Mouse (Mus musculus) frontal cortex, postnatal 10 days (tissue): Measurements from ENCODE around the gene Slc7a11.

Experiments used
- DNase-seq, 2 experiments: peaks; one replicate each; pipeline ENCODE4 v3.0.0; 2022; ENCODE audit warnings: low spot score in 2 of 2, mixed read lengths in 1 of 2

Slc7a11 gene

GRCm38 (mm10) chr3:50405915-50406314, 37.5 kb downstream of the Slc7a11 start:
- no peak for DNase-seq

DNA sequence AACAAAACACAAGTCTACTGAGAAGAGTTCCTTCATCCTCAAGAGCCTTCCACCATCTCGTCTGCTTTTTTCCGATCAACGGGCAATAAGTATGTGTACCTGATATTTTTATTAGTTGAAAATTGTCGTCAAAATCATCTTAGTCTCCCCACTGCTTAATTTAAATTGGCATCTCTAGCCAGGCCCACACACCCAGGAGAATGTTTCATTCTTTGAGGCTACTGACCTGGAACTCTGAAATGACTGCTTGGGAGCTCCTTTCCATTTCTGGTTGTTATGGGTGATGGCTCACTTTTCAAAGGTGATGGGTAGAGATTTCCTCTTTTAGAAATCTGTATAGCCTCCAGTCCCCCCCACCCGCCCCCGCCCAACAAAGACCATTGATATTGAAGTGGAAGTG, 54.6 kb downstream of the Slc7a11 start:
- DNase-seq: no peak

DNA sequence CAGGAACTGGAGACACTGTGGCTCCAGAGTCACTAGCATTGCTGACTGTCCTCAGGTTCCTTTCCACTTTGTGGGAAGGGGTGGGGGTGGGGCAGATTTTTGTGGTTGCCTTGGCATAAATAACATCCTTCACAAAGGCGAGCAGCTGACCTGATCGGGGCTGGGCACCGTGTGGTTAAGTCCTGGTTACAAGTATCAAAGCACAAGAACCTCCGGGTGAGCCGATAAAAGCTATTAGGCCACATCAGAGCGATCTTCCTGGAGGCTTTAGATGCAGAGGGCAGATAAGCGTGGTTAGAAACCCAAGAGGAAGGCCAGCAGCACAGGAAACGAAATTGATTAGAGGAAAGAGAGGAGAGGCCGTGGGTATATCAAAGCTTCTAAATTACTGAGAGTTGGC, 55.1 kb downstream of the Slc7a11 start:
- no peak for DNase-seq

DNA sequence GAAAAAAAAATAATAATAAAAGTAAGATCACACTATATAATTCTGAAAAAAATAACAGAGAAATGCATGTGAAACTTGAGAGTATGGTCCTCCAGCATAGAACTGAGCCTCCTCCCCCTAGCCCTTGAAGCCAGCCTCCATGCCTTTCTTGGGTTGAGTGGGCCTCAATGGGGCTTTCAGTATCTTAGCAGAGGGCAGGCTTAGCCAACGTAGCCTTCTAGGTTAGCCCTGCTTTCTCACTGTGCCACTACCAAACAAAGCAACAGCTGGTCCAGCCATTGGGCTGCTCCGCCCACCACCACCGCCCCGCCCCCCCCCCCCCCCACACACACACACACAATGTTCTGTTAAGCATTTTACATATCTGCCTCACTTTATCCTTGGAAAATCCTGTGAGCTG, 56.1 kb downstream of the Slc7a11 start:
- DNase-seq: no peak

DNA sequence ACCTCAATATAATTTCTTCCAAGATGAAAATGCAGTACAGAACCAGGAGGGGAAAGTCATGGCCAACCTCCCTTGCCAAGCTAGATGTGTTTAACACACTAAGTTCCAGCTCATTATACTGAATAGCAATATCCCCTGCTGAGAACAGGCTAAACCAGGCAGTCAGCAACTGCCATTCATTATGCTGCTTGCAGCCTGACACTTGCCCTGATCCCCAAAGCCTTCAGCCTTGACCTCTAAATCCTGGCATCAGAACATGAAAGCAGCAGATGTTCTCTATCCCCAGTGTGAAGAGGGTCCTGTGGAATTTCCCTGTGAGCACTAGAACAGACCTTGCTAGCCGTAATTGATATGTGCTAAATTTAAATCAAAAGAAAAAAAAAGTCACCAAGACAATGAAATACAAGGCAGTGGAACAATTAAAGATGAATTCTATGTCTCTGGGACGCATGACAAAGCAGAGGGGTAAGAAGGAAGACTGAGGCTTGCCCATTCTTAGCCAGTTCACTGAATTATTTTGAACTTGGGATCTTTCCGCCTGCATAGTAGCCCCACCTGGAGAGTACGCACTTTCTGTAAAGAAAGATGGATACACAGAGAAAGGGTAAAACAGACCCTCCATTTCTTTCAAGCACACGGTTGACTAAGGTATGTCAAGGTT, 56.7 kb downstream of the Slc7a11 start:
- no peak for DNase-seq

DNA sequence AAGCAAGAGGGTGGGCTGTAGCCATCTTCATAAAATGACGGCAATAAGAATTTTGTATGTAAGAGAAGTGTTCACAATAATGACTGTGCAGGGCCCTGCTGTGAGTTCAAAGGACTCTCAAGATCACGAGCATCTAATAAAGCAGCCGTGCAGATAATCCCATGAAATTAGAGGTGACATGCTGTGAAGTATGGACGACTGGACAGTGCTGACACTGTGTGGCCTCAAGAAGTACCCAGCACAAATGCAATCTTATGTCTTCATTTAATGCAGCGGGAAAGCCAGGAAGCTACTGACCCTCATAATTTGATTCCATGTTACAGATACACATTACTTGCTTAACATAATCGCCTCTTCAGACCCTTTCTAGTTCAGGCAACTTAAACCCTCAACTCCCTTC, 57.3 kb downstream of the Slc7a11 start:
- no peak for DNase-seq

GRCm38 (mm10) chr3:50382729-50383128, 60.7 kb downstream of the Slc7a11 start:
- DNase-seq: no peak

DNA sequence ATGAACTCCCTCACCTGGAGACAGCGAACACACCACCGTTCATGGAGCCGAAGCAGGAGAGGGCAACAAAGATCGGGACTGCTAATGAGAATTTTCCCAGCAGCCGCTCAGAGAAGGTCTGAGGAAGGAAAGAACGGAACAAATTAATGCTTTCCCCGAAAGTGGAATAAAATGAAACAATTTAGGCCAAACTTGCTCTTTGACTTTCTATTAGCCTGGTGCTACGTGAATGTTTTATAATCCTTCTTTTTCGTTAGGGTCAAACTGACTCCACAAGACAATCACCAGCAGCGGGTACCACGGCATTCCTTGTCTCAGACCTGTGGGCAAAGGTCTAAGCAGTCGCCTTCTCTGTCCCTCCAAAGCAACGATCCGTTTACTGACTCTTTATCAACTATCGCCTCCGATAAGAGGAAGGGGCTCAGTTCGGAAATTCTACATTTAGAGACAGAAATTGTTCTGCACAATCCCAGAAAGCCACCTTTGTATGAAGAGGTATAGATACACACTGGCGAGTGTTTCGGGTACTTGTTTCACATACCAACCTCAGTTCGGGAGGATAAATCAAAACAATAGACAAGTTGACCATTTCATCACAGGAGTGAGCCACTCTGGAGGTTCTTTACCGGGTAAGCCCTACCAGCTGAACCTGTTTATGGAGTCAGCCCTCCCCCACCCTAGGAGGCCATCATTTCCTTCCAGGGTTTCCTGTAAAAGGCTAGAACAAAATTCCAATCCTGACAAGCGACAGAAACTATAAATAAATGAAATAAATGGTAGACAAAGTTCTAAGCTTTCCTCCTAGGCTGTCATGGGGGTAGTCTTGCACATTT, 61.3 kb downstream of the Slc7a11 start:
- no peak for DNase-seq

- DNase-seq: peak; percentile 54 to 88
Observed at GRCm38 (mm10) chr3:50381160-50381860, 62.1 kb downstream of the Slc7a11 start.

DNA sequence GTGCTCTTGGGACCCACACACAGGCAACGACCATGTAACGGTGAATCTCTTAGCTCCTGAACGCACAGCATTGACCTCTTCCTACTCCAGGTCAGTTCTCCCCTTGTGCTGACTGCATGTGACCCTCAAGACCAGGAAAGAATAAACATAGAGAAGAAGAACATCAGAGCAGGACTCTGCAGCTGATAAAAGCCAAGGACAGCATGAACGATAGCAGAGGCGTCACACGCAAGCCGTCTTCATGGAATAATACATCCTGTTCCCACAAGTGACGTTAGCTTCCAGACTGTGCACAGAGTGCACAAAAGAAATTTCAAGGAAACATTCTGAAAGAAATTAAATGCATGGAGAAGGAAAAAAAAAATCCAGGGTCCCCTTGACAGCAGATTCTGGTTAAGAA, 63.5 kb downstream of the Slc7a11 start:
- no peak for DNase-seq

DNA sequence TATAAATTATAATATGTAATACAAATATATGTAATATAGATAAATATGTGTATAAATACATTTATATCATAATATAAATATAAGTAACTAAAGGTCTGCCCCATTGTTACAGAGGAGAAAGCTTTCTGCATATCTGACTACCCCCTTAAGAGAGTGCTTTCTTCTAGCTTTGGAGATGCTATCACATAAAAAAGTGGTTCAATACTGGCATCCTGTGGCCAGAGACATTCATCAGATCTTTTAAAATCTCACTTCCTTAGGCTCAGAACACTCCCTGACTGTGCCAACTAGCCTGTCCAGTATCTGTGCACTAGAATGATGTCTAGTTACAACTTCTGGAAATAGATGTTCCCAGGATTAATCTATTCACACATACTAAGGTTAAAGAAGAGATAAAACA, 67.9 kb downstream of the Slc7a11 start:
- no peak for DNase-seq

- no peak for DNase-seq
Observed at GRCm38 (mm10) chr3:50369791-50370190, 73.6 kb downstream of the Slc7a11 start.

GRCm38 (mm10) chr3:50367175-50367574, 76.2 kb downstream of the Slc7a11 start:
- DNase-seq: no peak

DNA sequence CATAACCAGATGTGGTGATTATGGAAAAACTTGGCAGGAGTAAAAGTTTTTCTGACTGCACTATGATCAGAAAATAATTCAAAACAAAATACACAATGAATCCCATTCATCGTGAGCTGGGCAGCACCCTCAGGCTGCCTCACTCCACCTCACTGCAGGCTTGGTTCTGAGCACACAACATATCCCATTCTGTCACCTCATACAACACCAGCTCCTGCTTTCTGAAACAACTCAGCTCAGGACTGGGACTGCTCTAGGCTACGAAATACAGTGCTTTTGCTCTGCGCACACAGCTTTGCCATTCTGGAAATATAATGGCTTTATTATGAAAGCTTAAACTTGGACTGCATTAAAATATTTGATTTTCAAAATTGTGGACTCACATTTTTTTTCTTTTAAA, 79.8 kb downstream of the Slc7a11 start:
- no peak for DNase-seq

DNA sequence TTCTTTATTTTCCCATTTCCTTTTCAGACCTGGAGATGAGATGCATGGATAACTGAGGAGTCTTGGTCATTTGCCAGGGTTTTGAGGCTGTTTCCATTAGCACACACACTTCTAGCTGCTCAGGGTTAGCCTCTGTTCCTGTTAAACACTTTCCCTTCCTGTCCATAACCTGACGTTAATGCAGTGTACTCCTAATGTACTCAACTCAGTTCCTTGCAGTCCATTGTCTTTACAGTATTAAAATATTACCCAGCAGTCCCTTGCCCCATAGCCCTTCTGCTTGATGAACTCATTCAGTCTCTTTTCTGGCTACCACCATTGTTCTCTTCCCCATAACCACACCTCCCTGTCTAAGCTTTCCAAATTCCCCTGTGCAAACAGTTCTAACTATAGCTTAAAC, 96.3 kb downstream of the Slc7a11 start:
- no peak for DNase-seq

DNA sequence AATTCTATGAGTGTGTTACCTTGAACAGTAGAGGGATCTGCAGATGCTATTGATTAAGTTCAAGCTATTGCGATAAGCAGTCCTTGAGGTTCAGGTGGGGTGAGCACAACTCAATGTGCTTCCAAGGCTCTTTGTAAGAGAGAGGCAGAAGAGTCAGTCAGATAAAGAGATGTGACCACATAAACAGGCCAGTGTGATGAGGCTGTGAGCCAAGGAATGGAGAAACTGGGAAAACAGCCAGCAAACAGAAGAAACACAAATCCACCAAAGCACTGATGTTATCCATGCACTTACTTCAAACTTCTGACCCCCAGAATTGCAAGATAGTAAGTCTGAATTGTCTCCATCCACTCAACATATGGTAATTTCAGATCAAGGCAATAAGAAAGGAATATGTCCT, 99.0 kb downstream of the Slc7a11 start:
- no peak for DNase-seq

DNA sequence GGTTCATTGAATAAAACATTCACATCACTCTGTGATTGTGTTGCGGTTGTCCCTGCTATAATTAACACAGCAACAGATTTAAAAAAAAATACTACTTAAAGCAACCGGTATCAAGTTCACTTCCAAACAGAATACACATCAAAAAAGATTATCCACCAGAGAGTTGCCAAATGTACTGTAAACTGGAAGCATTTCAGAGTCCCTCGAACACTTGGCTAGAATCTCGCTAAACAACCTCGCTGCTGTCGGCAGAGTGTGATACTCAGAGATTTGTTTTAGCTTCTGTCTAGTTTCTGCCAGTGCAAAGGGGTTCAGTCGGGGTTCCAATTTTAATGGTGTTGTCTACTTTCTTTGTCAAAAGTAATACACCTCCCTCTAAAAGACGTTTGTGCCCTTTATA, 118.9 kb downstream of the Slc7a11 start:
- DNase-seq: no peak

GRCm38 (mm10) chr3:50323881-50324280, 119.5 kb downstream of the Slc7a11 start:
- DNase-seq: no peak

DNA sequence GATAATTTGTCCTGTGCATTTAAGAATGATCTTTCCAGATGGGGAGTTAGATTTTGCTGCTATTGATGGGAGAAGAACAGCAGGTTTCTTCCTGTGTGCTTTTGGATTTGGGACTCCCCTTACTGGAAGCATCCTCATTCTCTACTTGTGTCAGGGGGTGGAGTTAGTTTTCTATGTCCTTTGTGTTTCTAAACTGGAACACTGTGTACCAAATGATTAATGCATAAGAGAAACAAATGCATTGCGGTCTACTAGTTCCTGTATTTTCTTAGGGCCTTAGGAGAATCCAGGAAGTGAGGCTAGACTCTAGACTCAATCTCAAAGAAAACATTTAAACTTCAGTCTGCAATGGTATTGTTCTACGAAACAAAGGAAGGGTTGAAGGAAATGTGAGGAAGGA, 122.6 kb downstream of the Slc7a11 start:
- no peak for DNase-seq

- no peak for DNase-seq
Observed at GRCm38 (mm10) chr3:50318074-50318473, 125.3 kb downstream of the Slc7a11 start.

DNA sequence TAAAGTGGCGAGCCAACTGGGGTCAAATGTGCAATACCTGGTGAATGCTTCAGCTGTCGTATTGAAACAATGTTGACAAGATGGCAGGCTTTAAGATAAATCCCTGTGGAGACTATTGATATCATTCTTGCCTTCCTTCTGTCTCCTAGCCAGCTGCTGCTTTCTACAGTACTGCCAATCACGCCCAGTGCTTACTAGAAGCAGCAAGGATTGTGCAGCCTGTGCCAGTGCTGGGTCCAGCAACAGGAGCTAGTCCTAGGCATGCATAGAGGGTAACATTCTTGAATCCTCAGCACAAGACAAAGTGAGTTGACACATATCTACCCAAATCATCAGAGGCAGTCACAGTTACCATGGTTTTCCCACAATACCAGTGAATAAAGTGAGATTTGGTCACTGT, 129.6 kb downstream of the Slc7a11 start:
- no peak for DNase-seq
